Mouse (Mus musculus) lung, postnatal 36 days (tissue): ENCODE results near the gene Olfr1189.
"Not testable (repeated sequence)": the region's sequence is repeated elsewhere in the genome, so short reads cannot be mapped to it uniquely, and the experiment has no call there.

Experiments used
- DNase-seq: peaks from one replicate; pipeline ENCODE4 v3.0.0; 2022; ENCODE audit warnings: mixed read lengths

The Olfr1189 gene

GRCm38 (mm10) chr2:88586154-88586553, at the start of gene Olfr1189:
TSS of gene Olfr1189 (plus strand) at chr2:88586454.
- no peak for DNase-seq

DNA sequence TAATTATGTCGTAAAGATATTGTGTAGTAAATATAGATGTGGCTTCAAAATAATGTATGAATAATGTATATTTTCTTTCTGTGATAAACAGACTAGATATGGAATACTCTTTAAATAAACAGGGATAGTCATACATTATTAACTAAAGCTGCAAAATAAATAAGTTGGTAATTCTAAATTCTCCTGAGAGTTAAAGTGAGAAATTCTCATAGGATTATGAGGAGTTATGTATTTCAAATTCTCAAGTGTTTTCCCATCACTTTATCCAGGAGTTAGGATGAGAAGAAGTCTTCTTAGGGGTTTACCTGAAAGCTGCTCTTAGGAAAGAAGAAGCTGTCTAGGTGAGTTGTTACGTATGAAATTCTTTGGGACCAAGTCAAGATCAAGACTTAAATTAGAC, 29.6 kb upstream of the Olfr1189 start, which contains the start of gene Olfr1188:
Gene Olfr1188, plus strand, starts transcription at position 301 of the 400 bp plus-strand sequence.
- DNase-seq = no peak

- not testable (repeated sequence) for DNase-seq
Measured at GRCm38 (mm10) chr2:88572696-88573095, 13.6 kb upstream of the Olfr1189 start.

DNA sequence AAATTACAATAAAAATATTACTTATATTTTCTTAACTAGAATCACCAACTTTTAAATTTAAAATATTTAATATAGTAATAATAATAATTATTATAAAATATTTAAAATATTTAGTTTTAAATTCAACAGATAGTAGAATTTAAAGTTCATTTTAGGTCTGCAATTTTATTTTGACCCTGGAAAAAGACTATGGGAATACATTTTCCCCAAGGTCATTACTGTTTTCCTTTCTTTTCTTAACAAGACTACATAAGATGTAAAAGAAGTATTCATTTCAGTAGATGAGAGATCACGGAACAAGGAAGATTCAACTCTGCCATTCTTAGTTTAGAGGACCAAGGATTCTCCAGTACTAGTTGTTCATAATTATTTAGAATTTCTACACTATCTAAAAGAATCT, 54.0 kb downstream of the Olfr1189 start, which contains the start of gene Olfr1191-ps1:
Gene Olfr1191-ps1, plus strand, starts transcription at position 301 of the 400 bp plus-strand sequence.
- not testable (repeated sequence) for DNase-seq
